Mouse (Mus musculus): Measurements from ENCODE around the gene Cd99l2. TPM values are rescaled to one million over a fixed set of nuclear protein-coding genes. Genes with fewer than 3 reads are reported as not detected.

Cd99l2 gene
- polyA plus RNA-seq, 1 experiment: 41.5 TPM

Other genes starting within 250 kb of the Cd99l2 start
- gene Mtmr1, start 128.1 kb downstream of the Cd99l2 start, polyA plus RNA-seq (2012; rRNA removed): 27.8 and 40.6 TPM in 2 replicates
- gene Hmgb3, start 63.1 kb upstream of the Cd99l2 start, polyA plus RNA-seq (2012; rRNA removed): 26.9 and 29.6 TPM in 2 replicates
- gene Gpr50, start 170.8 kb upstream of the Cd99l2 start, polyA plus RNA-seq (2012; rRNA removed): 0.04 and 0.18 TPM in 2 replicates